Mouse (Mus musculus) lung, postnatal 0 days (tissue): ENCODE results near the gene D7Ertd443e.

ENCODE experiments used
- CTCF ChIP-seq: IDR thresholded peaks from 2 replicates; pipeline ENCODE4 v1.5.1; 2016; ENCODE audit warnings: antibody characterized with exemption, mild to moderate bottlenecking
- EP300 ChIP-seq: IDR thresholded peaks from 2 replicates; pipeline ENCODE4 v1.6.1; 2016; ENCODE audit warnings: antibody characterized with exemption, mild to moderate bottlenecking, control low read depth

DNA sequence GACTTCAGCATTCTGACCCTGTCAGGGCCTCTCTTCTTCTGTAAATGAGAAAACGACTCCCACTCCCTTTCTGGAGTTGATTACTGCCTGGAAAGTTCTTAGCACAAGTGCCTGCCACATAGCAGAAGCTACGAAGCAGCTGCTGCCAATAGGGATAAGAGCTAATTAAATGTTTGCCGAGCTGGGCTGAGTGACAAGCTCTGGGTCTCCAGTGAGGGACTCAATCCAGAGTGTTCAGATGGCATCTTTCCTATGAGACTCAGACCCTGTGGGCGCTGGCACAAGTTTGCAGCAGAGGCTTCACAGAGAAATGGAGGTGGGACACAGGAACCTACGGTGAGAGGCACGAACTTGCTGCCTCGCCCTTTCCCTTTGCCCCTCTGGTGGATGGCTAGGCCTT lies 8.7 kb downstream of the D7Ertd443e start:
- TF ChIP-seq EP300 (no peak), CTCF (no peak)
